Mouse (Mus musculus) MEL (cell line): ENCODE data around the gene Klf15. TPM values are rescaled to one million over a fixed set of nuclear protein-coding genes. Genes with fewer than 3 reads are reported as not detected.

Experiments used
- DNase-seq: peaks from one replicate; pipeline ENCODE4 v3.0.0; 2011; ENCODE audit warnings: low read depth, low spot score
- H3K27ac ChIP-seq: 2 replicates; pipeline ENCODE4 v1.5.1; 2012; ENCODE audit warnings: low read depth, mild to moderate bottlenecking, control low read depth, low read length, moderate library complexity; ENCODE audit not compliant: control insufficient read depth
- H3K27me3 ChIP-seq, 2 experiments: fragments of 150-350 bp in 1 of 2; sonication (generic) in 1 of 2; 2 replicates each; pipeline ENCODE4 v1.6.1; 2012; ENCODE audit warnings: low read length in 2 of 2, mild to moderate bottlenecking in 2 of 2, improper control_type of control experiment in 1 of 2, moderate library complexity in 1 of 2; ENCODE audit not compliant: insufficient read depth in 2 of 2, control insufficient read depth in 1 of 2
- H3K36me3 ChIP-seq, 2 experiments: 2 replicates each; pipeline ENCODE4 v1.6.1; 2012 to 2014; ENCODE audit warnings: low read length in 2 of 2, improper control_type of control experiment in 1 of 2, inconsistent platforms in 1 of 2, mild to moderate bottlenecking in 1 of 2; ENCODE audit not compliant: insufficient read depth in 2 of 2, control insufficient read depth in 1 of 2
- H3K4me1 ChIP-seq, 2 experiments: fragments of 150-350 bp in 1 of 2; sonication (generic) in 1 of 2; 2 replicates each; pipeline ENCODE4 v1.6.1; 2012; ENCODE audit warnings: low read length in 2 of 2, improper control_type of control experiment in 1 of 2, mild to moderate bottlenecking in 1 of 2; ENCODE audit not compliant: insufficient read depth in 2 of 2, control insufficient read depth in 1 of 2
- H3K4me3 ChIP-seq, 2 experiments: fragments of 150-350 bp in 1 of 2; sonication (generic) in 1 of 2; 2 replicates each; pipeline ENCODE4 v1.5.1; 2012; ENCODE audit warnings: low read depth in 2 of 2, low read length in 2 of 2, mild to moderate bottlenecking in 2 of 2, moderate library complexity in 2 of 2, control low read depth in 1 of 2, improper control_type of control experiment in 1 of 2; ENCODE audit not compliant: control insufficient read depth in 1 of 2, insufficient read depth in 1 of 2
- H3K79me2 ChIP-seq: 2 replicates; pipeline ENCODE4 v1.6.1; 2012; ENCODE audit warnings: mild to moderate bottlenecking, low read length, moderate library complexity; ENCODE audit not compliant: control insufficient read depth, poor library complexity, insufficient read depth
- H3K9ac ChIP-seq: 2 replicates; pipeline ENCODE4 v1.6.1; 2012; ENCODE audit warnings: low read depth, mild to moderate bottlenecking, control low read depth, low read length, moderate library complexity; ENCODE audit not compliant: control insufficient read depth, poor library complexity, severe bottlenecking
- H3K9me3 ChIP-seq: fragments of 150-350 bp; sonication (generic); replicated peaks from 2 replicates; pipeline ENCODE4 v1.6.1; 2012; ENCODE audit warnings: mild to moderate bottlenecking, low read length, improper control_type of control experiment, moderate library complexity; ENCODE audit not compliant: insufficient read depth
- BHLHE40 ChIP-seq: IDR thresholded peaks from 2 replicates; pipeline ENCODE4 v1.6.1; 2012; ENCODE audit warnings: low read depth, mild to moderate bottlenecking, inconsistent platforms, low read length, improper control_type of control experiment, borderline replicate concordance
- CHD1 ChIP-seq: IDR thresholded peaks from 2 replicates; pipeline ENCODE4 v1.6.1; 2012; ENCODE audit warnings: low read depth, mild to moderate bottlenecking, inconsistent platforms, low read length, improper control_type of control experiment
- CTCF ChIP-seq, 3 experiments: IDR thresholded peaks in 2 of 3; conservative IDR thresholded peaks in 1 of 3; 2 replicates each; pipeline ENCODE4 v1.5.1; 2011 to 2012; ENCODE audit warnings: low read length in 3 of 3, low read depth in 2 of 3, mild to moderate bottlenecking in 2 of 3, improper control_type of control experiment in 1 of 3, inconsistent platforms in 1 of 3, mixed read lengths in 1 of 3, moderate library complexity in 1 of 3; ENCODE audit not compliant: control insufficient read depth in 1 of 3, insufficient read depth in 1 of 3, poor library complexity in 1 of 3, severe bottlenecking in 1 of 3
- E2F4 ChIP-seq: IDR thresholded peaks from 2 replicates; pipeline ENCODE4 v1.6.1; 2011; ENCODE audit warnings: low read depth, low read length, improper control_type of control experiment, borderline replicate concordance
- ELF1 ChIP-seq: IDR thresholded peaks from 2 replicates; pipeline ENCODE4 v1.6.1; 2014; ENCODE audit warnings: low read depth, mild to moderate bottlenecking, inconsistent platforms, low read length, improper control_type of control experiment, moderate library complexity
- GATA1 ChIP-seq: IDR thresholded peaks from 2 replicates; pipeline ENCODE4 v1.6.1; 2011; ENCODE audit warnings: low read depth, low read length, improper control_type of control experiment
- MEF2A ChIP-seq: IDR thresholded peaks from 2 replicates; pipeline ENCODE4 v1.6.1; 2014; ENCODE audit warnings: low read depth, mild to moderate bottlenecking, inconsistent platforms, low read length, improper control_type of control experiment; ENCODE audit not compliant: poor library complexity, insufficient replicate concordance, severe bottlenecking; ENCODE audit errors: extremely low read depth
- NELFE ChIP-seq: IDR thresholded peaks from 2 replicates; pipeline ENCODE4 v1.6.1; 2011; ENCODE audit warnings: low read depth, low read length, improper control_type of control experiment
- NRF1 ChIP-seq: IDR thresholded peaks from 2 replicates; pipeline ENCODE4 v1.6.1; 2014; ENCODE audit warnings: low read depth, mild to moderate bottlenecking, inconsistent platforms, low read length, improper control_type of control experiment, moderate library complexity; ENCODE audit not compliant: poor library complexity, insufficient read depth, severe bottlenecking
- POLR2A ChIP-seq, 2 experiments: IDR thresholded peaks; 2 replicates each; pipeline ENCODE4 v1.6.1; 2011 to 2012; ENCODE audit warnings: low read length in 2 of 2, mild to moderate bottlenecking in 2 of 2, control low read depth in 1 of 2, improper control_type of control experiment in 1 of 2, low read depth in 1 of 2, moderate library complexity in 1 of 2; ENCODE audit not compliant: control insufficient read depth in 1 of 2, insufficient read depth in 1 of 2, poor library complexity in 1 of 2
- POLR2AphosphoS5 ChIP-seq: IDR thresholded peaks from 2 replicates; pipeline ENCODE4 v1.6.1; 2012; ENCODE audit warnings: low read depth, borderline replicate concordance, mild to moderate bottlenecking, inconsistent platforms, low read length, moderate library complexity, mixed read lengths
- RAD21 ChIP-seq: IDR thresholded peaks from 2 replicates; pipeline ENCODE4 v1.6.1; 2011; ENCODE audit warnings: mild to moderate bottlenecking, low read depth, low read length, improper control_type of control experiment
- RCOR1 ChIP-seq: IDR thresholded peaks from 2 replicates; pipeline ENCODE4 v1.6.1; 2012; ENCODE audit warnings: low read depth, mild to moderate bottlenecking, inconsistent platforms, low read length, improper control_type of control experiment
- TBP ChIP-seq: IDR thresholded peaks from 2 replicates; pipeline ENCODE4 v1.8.0; 2011; ENCODE audit warnings: low read depth, low read length, improper control_type of control experiment
- USF1 ChIP-seq: IDR thresholded peaks from 2 replicates; pipeline ENCODE4 v1.6.1; 2014; ENCODE audit warnings: low read depth, mild to moderate bottlenecking, inconsistent platforms, low read length, improper control_type of control experiment, moderate library complexity
- ZNF384 ChIP-seq: IDR thresholded peaks from 2 replicates; pipeline ENCODE4 v1.6.1; 2012; ENCODE audit warnings: low read depth, mild to moderate bottlenecking, inconsistent platforms, low read length, improper control_type of control experiment
- polyA plus RNA-seq, 2 experiments: library from polyadenylated mRNA; stranded (reverse) in 1 of 2; unstranded in 1 of 2; fragments of >175 nt in 1 of 2; fragments of >200 nt in 1 of 2; gene quantifications; 2 replicates each; pipeline versions ENCODE4 v1.2.1 to v1.2.4; 2012; ENCODE audit warnings: low replicate concordance in 2 of 2, low read depth in 1 of 2; ENCODE audit not compliant: insufficient read length in 2 of 2, insufficient read depth in 1 of 2, missing spikeins in 1 of 2
- total RNA-seq: library from RNA; depleted of rRNA; stranded (reverse); fragments of 300-350 nt; gene quantifications from 2 replicates; pipeline ENCODE4 v1.2.3, GENCODE M21; 2012

Klf15 gene
- total and polyA plus RNA-seq, 3 experiments: not detected

DNA sequence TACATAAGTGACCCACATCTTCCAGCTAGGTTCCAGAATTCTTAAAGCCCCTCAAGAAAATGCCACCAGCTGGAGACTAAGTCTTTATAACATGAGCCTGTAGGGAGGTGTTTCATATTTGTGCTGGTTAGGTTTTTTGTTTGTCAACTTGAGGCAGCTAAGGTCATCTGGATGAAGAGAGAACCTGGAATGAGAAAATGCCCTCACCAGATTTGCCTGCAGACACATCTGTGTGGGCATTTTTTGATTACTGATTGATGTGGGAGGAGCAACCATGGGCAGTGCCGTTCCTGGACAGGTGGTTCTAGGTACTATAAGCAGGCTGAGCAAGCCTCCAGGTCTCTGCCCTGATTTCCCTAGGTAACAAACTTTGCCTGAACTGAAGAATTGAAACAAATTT is 25.2 kb downstream of the Klf15 start:
- H3K9me3 ChIP-seq: no peaks in the 10 kb centered on the region
- H3K27me3 ChIP-seq: peaks cover 0 to 4% of the 10 kb centered on the region in 2 experiments; a peak in 1 of 4 replicates
- H3K27ac ChIP-seq: no peak overlapping the region
- H3K9ac ChIP-seq: no peak overlapping the region
- TF ChIP-seq USF1 (no peak), POLR2AphosphoS5 (no peak)
- TF ChIP-seq, all 39 proteins: peak for 0
- H3K4me3 ChIP-seq: no peak overlapping the region
- H3K4me1 ChIP-seq: no peaks in the 10 kb centered on the region
- H3K79me2 ChIP-seq: no peaks in the 10 kb centered on the region
- H3K36me3 ChIP-seq: no peaks in the 10 kb centered on the region
- DNase-seq: no peak

DNA sequence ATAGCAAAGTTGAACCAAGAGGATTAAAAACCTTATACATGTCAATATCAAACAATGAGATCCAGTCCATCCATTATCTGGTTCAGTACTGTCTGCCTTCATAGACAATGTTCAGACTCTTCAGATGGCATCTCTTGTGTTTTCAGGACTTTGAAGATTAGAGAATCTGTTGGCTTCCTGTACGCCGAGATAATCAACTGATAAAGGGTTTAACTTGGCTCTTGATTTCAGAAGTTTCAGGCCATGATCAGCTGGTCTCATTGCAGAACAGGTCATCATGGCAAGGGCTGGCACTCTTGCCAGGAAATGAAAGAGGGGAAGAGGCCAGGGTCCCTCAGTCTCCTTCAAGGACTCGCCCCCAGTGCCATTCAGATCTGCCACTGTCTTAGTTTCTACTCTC is 27.2 kb downstream of the Klf15 start:
- Histone ChIP-seq H3K9me3 (no peaks in the 10 kb centered on the region), H3K9ac (no peak overlapping the region), H3K27me3 (peaks cover 0 to 4% of the 10 kb centered on the region in 2 experiments; a peak in 1 of 4 replicates), H3K4me1 (no peaks in the 10 kb centered on the region), H3K79me2 (no peaks in the 10 kb centered on the region), H3K4me3 (no peak overlapping the region), H3K27ac (no peak overlapping the region), H3K36me3 (no peaks in the 10 kb centered on the region)
- TF ChIP-seq NRF1: no peak
- no peak for TF ChIP-seq BHLHE40
- TF ChIP-seq CHD1: no peak
- TF ChIP-seq TBP: no peak
- TF ChIP-seq GATA1: no peak
- no peak for TF ChIP-seq E2F4
- TF ChIP-seq RAD21: no peak
- no peak for TF ChIP-seq NELFE
- TF ChIP-seq CTCF (IDR thresholded peaks at IDR 0.05 in 2 of 3, conservative IDR thresholded peaks at IDR 0.05 in 1 of 3; ENCODE audit: control insufficient read depth in 1 of 3, insufficient read depth in 1 of 3, low read depth in 2 of 3, low read length in 3 of 3, poor library complexity in 1 of 3, severe bottlenecking in 1 of 3): no peak
- no peak for TF ChIP-seq RCOR1
- TF ChIP-seq ZNF384: no peak
- no peak for TF ChIP-seq ELF1
- DNase-seq: no peak

GRCm38 (mm10) chr6:90490976-90491375 is 28.6 kb downstream of the Klf15 start:
- no peaks in the 10 kb centered on the region for H3K36me3 ChIP-seq

More at GRCm38 (mm10) chr6:90490976-90491375, 28.6 kb downstream of the Klf15 start:
- no peak for DNase-seq
- Histone ChIP-seq H3K9me3 (no peaks in the 10 kb centered on the region), H3K4me1 (no peaks in the 10 kb centered on the region), H3K4me3 (no peak overlapping the region), H3K79me2 (no peaks in the 10 kb centered on the region), H3K27me3 (peaks cover 0 to 2% of the 10 kb centered on the region in 2 experiments; a peak in 3 of 4 replicates), H3K27ac (no peak overlapping the region), H3K9ac (no peak overlapping the region)
- TF ChIP-seq POLR2A (IDR thresholded peaks at IDR 0.05; ENCODE audit: control insufficient read depth in 1 of 2, insufficient read depth in 1 of 2, low read depth in 1 of 2, low read length in 2 of 2, poor library complexity in 1 of 2) (no peak), MEF2A (no peak), POLR2AphosphoS5 (no peak)
